Mouse (Mus musculus): ENCODE data around the gene Rdm1.
A peak's percentile ranks its signal among the peaks of the same experiment; 100 is the strongest.

The Rdm1 gene

DNA sequence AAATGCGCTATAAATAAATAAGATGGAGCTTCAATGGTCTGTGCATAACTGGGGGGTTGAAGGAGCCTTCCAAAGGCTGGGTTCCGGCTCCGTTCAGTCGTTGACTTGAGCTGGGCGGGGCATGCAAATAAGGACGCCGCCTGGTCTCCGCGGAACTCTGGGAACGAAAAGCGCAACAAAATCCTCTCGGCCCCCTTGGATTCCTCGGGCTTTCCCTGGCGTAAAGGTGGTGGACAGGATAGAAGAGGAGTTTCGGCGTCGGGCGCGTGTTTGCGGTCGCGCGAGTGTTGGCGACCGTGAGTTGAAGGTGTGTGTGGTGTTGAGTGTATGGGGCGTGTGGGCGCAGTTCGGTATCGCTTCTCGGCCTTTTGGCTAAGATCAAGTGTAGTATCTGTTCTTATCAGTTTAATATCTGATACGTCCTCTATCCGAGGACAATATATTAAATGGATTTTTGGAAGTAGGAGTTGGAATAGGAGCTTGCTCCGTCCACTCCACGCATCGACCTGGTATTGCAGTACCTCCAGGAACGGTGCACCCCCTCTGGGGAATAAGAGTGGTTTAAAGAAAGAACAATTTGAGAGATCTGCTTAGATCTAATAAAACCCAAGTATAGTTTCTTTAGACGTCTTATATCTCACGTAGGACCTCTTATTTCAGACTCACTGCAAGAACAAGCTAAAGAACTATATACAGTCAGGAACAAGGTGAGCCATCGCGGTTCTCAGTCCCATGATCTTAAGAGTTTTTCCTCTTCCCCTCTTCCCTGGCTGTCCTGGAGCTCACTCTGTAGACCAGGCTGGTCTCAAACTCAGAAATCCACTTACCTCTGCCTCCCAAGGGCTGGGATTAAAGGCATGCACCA lies 31.1 kb downstream of the Rdm1 start:
- peak; percentile 99 for DNase-seq (ENCODE audit: low read depth)

DNA sequence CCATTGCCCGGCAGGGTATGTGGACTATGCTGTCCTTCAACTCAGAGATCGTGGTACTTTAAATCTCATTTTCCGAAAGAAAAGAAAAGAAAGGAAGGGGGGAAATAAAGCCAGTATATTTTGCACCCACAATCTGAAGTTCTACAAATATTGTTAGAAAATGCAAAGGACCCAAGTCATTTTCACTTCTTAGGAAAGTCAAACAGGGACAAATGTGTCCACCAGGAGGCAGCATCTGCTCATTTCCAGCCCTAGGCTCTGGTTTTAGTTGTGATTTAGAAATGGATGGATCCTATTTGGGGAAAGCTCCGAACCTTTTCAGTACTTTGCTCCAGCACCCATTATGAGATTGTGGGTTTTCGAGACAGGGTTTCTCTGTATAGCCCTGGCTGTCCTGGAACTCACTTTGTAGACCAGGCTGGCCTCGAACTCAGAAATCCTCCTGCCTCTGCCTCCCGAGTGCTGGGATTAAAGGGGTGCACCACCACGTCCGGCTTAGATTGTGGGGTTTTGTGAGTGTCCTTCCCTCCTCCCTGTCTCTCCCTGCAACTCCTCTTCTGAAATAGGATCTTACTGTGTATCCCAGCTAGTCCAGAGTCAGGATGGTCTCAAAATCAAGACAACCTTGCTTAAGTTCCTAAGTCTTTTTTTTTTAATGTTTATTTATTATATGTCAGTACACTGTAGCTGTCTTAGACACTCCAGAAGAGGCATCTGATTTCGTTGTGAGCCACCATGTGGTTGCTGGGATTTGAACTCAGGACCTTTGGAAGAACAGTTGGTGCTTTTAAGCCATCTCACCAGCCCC lies 32.0 kb downstream of the Rdm1 start:
- peak; percentile 56 for DNase-seq (ENCODE audit: low read depth)

DNA sequence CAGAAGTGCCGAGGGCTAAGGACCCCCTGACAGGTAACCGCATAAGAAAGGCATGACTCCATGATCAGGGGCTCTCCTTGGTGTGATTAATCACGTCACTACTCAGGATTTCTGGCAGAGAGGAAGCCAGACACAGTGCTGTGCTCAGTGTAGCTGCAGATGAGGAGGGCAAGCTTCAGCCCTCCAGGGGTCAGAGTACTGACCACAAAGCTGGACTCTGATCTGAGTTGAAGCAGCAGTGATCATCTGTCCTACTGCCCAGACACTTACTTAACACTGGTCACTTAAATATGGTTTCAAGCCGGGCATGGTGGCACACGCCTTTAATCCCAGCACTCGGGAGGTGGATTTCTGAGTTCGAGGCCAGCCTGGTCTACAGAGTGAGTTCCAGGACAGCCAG lies 34.2 kb downstream of the Rdm1 start:
- no peak for DNase-seq (ENCODE audit: low read depth)

DNA sequence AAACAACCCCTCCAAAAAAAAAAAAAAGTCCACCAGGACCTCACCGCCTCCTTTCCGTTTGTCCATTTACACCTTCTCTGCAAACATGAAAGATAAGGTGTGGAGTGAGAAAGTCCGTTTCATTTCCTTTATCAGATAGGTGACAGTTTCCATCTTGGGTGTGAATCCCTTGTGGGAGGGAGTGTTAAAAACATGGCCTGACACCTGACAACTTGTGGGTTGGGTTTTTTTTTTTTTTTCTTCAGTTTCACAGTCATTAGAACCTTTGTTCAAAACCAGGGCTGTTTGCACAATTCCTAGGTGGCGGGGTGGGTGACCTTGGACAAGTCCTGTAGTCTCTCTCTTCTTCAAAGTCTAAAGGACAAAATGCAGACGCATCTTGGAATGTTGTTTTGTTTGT lies 34.8 kb downstream of the Rdm1 start:
- DNase-seq (ENCODE audit: low read depth): no peak

DNA sequence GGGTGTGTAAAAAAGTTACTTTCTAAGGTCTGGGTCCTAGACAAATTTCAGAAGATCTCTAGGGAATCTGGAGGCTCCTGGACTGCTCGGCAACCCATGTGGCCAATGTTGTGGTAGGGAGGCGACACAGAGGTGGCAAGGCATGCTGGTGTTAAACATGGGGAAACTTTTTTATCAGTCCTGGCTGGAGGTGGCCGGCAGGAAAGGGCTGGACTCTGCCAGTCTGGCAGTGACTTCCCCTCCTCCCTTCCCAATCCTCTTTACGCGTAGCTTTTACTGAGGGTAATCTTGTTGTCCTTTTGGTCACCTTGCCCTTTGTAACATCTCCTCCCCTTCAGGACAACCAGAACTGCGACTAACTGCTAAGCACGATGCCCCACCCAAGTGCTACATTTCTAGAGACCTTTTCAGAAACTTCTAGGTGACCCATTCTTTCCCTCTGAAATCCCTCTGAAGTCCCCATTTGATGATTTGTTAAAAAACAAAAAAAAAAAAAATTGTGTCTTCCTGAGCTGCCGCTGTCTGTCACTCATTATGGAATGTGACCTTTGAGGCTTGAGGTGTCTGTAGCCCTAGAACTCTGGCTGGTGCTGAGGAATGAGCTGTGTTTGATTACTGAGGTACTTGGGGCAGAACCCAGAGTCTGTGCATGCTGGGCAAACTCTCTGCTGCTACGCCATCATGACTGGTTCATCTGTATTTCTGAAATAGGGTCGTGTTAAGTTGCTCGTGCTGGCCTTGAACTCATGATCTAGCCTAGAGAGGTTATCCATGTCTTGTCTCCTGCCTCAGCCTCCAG lies 36.4 kb downstream of the Rdm1 start:
- DNase-seq (ENCODE audit: low read depth): no peak

DNA sequence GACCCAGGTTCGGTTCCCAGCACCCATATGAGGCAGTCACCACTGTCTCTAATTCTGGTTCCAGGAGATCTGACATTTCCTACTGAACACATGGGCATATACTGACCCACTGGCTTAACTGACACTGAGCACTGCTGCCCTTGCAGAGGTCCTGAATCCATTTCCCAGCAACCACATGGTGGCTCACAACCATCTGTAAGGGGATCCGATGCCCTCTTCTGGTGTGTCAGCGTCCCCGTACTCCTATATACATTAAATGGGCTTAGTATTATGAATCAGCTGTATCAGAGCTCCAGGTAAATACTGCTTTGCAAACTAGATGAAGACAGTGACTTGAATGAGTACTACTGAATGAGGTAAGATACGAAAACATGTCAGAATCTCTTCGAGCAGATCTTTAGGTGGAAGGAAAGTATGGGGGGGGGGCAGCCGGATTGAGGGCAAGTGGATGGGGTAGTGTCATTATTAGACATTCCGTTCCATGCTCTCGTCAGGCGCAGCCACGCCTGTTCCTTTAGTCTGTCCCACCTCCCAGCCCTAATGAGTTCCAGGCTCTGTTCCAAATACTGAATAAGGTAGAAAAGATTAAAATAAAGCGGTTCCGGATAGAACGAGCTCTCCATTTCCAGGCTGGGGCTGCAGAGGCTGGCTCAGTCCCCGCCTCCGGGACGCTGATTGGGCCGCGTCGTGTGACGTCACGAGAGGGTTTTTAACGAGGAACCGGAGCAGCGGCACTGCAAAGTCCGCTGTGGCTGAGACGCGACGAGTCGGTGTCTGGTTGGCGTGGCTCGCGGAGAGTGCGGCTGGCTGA lies 38.0 kb downstream of the Rdm1 start, which contains the start of gene Arl4d:
Arl4d (plus strand) TSS at position 717 of the 811 bp plus-strand sequence.
- DNase-seq (ENCODE audit: low read depth): peak; percentile 93

DNA sequence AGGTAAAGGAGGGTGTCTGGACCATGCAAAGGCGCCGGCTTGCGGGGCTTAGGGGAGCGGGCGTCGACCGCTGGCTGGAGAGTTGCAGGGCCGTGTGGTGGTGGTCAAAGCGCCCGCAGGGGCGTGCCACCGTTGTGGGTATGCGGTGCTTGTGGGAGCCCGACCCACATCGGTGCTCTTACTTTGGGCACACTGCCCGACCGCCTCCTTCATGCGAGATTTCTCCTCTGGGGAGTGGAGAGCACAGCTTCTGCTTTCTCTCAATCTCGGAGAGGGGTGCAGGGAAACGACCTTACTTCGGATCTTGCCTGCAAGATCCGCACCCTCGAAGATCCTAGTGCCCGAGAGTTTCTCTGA lies 38.6 kb downstream of the Rdm1 start:
- no peak for DNase-seq (ENCODE audit: low read depth)

DNA sequence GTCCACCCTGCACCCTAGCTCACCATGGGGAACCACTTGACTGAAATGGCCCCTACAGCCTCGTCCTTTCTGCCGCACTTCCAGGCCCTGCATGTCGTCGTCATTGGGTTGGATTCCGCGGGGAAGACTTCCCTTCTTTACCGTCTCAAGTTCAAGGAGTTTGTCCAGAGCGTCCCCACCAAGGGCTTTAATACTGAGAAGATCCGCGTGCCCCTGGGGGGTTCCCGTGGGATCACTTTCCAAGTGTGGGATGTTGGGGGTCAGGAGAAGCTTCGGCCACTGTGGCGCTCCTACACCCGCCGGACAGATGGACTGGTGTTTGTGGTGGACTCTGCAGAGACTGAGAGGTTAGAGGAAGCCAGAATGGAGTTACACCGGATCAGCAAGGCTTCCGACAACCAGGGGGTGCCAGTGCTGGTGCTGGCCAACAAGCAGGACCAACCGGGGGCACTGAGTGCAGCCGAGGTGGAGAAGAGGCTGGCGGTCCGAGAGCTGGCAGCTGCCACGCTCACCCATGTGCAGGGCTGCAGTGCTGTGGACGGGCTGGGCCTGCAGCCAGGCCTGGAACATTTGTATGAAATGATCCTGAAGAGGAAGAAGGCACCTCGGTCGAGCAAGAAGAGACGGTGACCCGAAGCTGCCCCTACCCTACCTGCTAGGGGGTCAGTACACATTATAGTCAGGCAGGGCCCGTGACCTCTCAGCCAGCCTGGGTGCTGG lies 39.8 kb downstream of the Rdm1 start:
- DNase-seq (ENCODE audit: low read depth): no peak

DNA sequence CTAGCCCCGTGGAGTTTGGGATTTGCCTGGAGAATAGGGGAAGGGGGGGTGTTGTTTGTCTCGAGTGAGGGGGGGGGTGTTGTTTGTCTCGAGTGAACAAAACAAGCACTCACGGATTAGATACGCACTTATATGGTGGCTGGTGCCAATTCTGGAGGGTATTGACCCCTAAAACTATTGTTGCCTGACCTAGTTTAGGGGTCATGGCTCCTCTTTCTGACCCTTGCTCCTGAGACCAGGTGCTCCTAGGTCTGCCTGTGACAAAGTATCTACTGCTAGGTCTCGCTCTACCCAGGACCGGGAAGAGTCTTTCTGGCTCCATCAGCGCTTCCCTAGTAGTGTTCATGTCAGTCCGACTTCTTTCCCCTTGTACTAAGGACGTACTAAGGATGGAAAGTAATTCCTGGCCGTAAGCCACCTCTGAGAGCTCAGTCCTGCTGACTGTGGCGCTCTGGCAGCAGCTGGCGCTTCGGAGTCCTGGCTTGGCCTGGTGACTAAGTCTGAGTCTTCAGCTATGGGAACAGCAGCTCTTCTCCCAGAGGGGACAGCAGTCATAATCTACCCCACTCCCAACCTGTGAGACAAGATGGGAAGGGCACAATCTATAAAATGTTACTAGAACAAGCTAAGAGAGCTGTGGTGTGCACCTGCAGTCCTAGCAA lies 41.0 kb downstream of the Rdm1 start:
- DNase-seq (ENCODE audit: low read depth): no peak

DNA sequence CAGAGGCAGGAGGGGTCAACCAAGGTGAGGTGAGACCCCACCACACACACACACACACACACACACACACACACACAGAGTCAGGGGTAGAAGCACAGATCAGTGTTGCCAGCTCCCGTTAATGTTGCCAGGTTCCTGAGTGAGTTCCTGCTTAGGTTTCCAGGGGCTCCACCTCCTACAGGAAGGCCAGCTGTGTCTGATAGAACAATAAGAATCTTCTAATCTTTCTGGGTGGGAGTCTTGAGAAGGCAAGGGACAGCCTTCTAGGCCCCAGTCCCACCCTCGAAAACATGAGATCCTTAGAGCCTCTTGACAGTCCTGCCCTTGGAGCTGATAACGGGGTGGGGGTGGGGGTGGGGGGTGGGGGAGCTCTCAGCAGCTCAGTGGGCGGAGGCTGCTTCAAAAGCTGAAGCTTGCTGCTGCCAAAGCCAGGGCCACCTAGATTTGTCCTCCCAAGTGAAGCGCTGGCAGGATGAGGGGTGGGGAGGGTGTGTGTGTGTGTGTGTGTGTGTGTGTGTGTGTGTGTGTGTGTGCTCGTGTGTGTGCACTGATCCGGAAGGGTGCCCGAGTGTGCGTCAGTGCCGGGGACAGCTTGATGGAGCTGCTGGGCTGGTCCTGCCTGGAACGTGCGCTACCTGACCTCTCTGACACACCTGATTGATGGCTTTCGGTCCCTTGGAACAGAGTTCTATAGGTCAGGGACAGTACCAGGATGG lies 41.7 kb downstream of the Rdm1 start:
- DNase-seq (ENCODE audit: low read depth): no peak

DNA sequence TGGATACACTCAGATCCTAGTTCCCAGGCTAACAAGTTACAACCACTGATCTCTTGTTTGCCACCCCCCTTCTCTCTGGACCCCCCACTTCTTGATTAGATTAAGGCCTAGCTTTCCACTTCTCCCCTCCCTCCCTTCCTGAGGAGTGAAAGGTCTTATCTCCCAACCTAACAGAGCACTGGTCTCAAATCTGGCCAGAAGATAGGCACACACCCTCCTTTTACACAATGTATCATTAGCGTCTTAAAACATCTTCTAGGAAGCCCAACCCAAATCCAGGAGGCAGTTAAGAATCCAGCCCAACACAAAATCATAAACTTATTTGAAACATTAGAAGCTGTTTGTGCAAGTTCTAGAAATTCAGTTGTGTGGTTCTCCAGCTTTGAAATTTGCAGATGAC lies 43.3 kb downstream of the Rdm1 start:
- DNase-seq (ENCODE audit: low read depth): no peak

DNA sequence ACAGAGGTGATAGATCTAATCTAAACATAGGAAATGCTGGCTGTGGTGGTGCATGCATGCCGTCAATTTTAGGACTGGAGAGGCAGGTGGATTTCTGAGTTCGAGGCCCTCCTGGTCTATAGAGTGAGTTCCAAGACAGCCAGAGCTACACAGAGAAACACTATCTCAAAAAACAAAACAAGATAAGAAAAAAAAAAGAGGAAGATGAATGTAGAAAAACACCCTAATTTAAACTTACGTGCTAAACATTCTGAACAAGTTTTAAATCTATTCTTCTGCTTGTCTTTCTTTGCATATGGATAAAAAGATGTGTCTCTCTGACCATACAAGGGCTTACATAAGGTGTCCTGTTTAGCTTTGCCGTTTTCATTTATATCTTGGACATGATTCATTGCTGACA lies 44.3 kb downstream of the Rdm1 start:
- no peak for DNase-seq (ENCODE audit: low read depth)

DNA sequence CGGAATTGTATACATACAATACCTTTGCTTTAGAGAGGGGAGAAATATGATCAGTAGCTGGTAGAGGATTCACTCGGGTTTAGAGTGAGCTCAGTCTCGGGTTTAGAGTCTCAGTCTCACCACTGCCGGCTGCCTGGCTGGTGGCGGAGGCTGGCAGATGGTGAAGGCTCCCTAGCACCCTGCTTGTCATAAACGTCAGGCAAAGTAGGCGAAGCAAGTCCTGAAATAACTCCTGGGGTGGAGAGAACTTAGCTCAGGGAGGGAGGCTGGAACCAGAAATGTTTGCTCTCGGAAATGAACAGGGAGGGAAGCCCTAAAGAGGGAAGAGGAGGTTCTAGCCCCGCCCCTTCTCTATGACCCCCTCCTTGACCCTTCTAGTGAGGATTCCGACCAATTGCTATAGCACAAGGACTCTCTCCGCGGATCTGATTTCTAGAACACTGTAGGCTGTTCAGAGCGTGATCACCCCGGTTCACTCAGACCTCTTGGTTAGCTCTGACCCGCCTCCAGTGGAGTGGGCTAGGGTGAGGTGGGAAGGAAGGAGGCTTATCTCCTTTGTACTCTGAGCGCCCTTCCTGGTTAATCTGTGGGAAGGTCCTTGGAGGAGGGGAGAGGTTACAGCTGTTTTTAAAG lies 46.1 kb downstream of the Rdm1 start:
- no peak for DNase-seq (ENCODE audit: low read depth)

DNA sequence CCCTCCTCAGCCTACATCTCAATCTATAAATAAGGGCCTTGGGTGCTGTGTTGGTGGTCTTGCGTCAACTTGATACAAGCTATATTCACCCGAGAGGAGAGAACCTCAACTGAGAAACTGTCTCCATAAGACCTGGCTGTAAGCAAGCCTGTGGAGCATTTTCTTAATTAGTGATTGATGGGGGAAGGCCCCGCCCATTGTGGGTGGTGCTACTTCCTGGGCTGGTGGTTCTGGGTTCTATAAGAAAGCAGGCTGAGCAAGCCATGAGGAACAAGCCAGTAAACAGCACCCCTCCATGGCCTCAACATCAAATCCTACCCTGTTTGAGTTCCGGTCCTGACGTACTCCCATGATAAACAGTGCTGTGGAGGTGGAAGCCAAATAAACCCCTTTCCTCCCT lies 47.1 kb downstream of the Rdm1 start:
- DNase-seq (ENCODE audit: low read depth): no peak

DNA sequence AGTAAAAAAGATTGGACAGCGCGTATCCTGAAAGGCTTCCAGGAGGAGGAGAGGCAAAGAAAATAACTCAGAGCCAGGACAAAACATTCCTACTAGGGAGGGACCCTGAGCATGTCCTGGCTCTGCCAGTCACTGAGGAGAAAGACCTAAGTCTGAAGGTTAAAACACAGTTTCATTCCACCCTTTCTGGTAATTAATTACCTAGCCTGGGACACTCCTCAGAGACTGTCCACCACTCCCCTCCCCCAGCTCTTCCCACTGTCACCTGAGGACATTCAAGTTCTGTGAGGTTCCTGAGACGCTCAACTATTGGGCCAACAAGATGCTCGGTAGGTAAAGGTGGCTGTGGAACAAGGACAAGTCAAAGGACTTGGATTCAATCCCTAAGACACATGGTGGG lies 48.4 kb downstream of the Rdm1 start:
- DNase-seq (ENCODE audit: low read depth): no peak

DNA sequence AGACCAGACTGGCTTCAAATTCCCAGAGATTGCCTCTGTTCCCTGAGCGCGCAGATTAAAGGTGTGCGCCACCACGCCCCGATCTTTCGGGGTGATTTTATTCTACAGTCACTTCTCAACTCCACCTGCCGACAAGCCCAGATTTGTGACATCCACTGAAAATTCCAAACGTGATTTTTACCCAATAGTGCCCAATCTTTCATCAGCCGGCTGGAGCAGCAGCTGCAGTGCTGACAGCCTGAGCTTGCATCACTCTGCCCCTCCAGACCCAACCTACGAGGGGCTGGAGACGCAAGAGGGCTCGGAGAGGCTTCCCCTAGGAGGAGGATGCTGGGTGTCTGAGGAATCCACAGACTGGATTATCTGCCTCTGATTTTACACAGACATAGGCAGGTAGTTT lies 50.7 kb downstream of the Rdm1 start:
- no peak for DNase-seq (ENCODE audit: low read depth)

DNA sequence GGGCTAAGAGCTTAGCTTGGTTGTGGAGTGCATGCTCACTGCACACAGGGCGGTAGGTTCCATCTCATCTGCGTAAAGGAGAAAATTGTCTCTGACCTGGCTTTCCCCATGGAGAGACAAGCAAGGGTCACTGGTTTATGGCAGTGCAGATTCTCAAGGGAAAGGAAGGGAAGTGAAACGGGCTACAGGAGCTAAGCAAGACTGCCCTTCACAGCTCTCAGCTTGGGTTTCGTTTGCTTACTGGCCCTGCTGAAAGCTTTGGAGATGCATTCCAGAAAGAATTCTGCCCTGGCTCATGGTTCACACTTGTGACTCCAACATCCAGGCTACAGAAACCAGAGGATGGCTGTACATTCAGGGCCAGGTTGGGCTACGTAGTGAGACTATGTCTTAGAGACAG lies 51.8 kb downstream of the Rdm1 start:
- no peak for DNase-seq (ENCODE audit: low read depth)

DNA sequence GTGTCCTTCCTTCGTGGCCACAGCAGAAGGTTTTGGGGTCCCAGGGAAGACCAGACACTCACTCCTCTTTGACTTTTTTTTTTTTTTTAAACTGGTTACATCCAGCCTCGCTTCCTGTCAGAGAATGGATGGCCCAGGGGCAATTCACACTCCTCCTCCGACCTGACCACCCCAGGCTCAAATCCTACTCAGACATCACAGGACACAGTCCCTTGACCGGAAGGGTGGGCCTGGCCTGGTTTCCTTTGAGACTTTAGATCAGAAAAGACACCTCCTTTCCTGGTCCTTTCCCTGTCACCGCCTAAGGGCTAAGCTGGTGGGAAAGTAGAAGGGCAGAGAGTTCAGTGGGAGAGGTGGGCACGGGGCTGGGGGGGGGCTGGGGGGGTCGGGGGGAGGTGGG lies 52.9 kb downstream of the Rdm1 start:
- DNase-seq (ENCODE audit: low read depth): no peak

DNA sequence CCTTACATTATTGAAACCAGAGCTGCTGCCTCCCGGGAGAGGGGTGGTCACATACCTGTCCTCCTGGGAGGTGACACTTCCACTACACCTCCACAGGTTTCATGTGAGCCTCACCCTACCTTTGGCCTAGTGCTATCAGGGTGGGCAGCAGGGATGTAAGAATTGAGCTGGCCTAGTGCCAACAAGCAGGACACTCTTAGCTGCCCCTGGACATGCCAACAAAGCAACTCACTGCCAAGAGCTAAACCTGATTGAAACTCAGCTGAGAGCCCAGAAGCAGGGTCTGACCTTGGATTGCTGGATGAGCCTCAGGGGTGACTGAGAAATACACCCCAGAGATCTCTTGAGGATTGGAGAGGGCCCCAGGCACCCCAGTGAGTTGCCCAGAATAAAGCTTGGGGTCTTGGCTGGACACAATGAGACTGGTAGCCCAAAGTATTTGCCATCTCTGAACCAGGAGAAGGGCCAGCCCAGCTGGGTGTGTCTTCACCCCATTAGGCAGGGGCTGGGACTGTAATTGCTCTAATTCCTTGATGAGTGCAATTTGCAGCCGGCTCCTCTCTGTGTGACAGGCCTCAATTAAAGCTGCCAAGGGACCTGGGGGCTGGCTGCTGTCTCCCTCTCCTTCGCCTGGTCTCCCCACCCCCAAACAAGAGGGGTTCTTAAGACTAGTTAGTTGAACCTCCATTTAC lies 53.8 kb downstream of the Rdm1 start:
- DNase-seq (ENCODE audit: low read depth): no peak

Measured in 416B (cell line).